Mouse (Mus musculus) neutrophil, adult 5-6 weeks (primary cell): ENCODE measurements around the gene Btbd16. TPM values are rescaled to one million over a fixed set of nuclear protein-coding genes. Genes with fewer than 3 reads are reported as not detected.
A peak's percentile ranks its signal among the peaks of the same experiment; 100 is the strongest.

Experiments used
- ATAC-seq: fragments of 151-379, 151-347 bp; 2 replicates; pipeline ENCODE4 v1.8.0; 2017; ENCODE audit warnings: mild to moderate bottlenecking, moderate TSS enrichment; ENCODE audit not compliant: insufficient number of reproducible peaks, poor library complexity, low FRiP score, severe bottlenecking; ENCODE audit errors: extremely low read depth
- total RNA-seq: library from RNA; stranded (forward); fragments of 200-1000 nt; gene quantifications from 2 replicates; pipeline ENCODE4 v1.2.3, GENCODE M21; 2017

Btbd16 gene
- total RNA-seq, 1 experiment from 2014 or later, result not detected

DNA sequence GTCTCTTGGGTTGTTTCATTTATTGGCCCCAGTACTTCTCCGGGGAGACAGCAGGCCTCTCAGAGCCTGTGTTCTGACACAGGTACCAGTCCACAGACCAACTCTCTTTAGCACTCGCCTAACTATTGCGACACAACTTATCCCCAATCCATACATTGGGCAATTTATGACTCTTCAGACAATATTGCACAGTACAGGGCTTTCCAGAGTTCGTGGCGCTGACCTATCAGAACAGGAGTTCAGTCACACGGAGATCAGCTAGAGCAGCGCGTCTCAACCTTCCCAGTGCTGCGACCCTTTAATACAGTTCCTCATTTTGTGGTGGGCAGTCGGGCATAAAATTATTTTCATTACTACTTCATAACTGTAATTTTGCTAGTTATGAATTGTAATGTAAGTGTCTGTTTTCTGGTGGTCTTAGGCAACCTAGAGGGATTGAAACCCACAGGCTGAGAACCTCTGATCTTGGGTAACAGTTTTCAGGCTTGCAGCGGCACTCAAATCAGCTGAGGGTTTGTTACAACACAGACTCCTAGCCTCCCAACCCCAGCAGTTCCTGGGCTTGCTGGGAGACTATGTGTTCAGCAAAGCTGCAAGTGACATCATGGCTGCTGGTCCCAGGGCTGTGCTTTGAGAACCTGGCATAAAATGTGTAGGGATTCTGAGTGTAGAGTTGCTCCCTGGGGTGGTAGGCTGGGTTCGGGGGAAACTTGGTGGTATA is 65.7 kb downstream of the Btbd16 start:
- no peak for ATAC-seq

DNA sequence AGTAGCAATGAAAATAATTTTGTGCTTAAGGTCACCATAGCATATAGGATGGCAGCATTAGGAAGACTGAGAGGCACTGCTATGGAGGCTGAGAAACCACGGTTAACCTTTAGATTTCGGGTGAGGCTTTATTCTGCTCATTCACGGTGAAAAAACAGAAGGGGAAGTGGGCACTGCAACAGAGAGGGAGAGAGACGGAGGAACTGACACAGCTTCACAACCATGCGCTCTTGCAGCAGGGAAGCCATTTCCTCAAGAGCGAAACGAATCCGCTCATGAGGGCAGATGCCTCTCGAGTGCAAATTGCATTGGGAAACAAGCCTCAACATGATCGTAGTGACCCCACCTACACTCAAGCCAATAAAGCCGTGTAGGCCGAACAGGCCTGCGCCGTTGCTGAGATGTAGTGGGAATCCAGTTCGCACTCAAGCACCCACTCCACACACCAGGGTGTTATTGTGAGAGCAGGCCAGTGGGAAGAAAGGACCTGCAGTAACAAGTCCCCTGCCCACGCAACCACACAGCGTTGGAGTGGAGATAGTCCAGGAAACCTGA is 73.4 kb downstream of the Btbd16 start:
- ATAC-seq, result 0 out of 2 replicates have a peak, but pooled peaks have one; percentile 56

DNA sequence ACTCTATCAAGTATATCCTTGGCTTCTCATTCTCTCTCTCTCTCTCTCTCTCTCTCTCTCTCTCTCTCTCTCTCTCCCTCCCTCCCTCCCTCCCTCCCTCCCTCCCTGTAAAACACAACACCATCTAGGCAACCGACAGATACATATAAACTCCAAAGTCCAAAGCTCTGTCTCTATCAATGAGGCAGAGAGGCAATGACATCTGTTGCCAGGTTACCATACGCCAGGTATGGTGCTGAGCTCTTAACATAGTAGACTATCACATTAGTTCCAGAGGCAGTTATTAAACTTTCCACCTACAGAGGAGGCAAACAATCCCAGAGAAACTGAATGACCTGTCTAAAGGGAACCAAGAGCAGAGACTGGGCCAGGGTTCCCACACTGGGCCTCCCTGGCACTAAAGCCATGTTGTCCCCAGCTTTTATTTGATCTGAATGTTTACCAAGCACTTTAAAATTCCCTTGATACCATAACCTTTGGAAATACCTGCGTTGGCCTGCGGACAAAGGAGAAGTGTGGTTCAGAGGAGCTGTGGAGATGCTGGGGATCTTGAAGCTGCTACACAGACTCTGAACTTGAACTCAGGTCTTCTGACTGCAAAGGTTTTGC is 80.9 kb downstream of the Btbd16 start:
- ATAC-seq, result no peak

DNA sequence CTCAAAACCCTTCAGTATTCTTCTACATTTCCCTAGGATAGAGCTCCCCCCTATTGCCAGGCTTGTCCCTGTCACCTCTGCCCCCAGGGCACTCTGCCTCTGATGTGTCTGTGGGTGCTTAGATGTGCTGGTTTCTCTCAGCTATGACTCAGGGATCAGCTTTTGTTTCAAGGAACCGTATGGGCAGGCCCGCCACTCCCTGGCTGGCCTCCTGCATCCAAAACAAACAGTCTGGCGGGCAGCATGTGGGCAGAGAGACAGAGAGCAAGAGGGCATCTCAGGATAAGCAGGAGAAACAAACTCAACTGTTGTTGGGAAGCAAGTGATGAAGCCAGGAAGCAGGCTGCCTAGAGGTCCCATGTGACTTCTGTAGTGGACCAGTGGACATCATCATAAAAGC is 81.8 kb downstream of the Btbd16 start:
- ATAC-seq, result no peak

DNA sequence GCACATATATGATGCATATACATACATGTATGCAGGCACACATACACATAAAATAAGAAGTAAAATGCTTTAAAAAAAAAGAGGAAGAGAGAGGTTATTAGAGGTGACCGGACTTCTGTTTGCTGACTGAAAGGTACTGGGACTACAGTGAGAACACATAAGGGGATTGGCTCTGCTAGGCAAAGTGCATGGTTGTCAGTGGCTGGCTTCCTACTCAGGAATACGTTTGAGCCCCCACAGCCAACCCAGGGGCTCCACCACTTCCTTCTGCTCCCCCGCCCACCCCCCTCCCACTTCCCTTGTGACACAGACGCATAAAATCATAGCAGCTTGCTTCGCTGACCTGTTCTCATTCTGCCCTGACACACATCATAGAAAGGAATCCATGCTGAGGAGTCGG is 84.1 kb downstream of the Btbd16 start:
- peak; percentile 62 for ATAC-seq

DNA sequence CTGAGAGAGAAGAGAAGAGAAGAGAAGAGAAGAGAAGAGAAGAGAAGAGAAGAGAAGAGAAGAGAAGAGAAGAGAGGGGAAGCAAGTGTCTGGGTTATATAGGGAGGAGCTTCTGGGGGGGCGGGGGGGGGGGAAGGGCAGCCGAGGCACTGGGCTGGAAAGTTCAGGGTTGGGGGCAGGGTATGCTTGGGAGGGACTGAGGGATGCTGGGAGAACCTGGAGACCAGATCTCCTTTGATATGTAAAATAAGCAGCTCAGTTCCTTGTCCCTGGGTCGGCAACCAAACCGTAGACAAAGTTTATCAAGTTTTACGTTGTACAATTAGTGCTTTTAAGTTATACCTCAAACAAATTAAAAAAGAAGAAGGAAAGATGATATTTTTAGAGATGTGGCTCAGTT is 86.1 kb downstream of the Btbd16 start:
- ATAC-seq, result no peak

DNA sequence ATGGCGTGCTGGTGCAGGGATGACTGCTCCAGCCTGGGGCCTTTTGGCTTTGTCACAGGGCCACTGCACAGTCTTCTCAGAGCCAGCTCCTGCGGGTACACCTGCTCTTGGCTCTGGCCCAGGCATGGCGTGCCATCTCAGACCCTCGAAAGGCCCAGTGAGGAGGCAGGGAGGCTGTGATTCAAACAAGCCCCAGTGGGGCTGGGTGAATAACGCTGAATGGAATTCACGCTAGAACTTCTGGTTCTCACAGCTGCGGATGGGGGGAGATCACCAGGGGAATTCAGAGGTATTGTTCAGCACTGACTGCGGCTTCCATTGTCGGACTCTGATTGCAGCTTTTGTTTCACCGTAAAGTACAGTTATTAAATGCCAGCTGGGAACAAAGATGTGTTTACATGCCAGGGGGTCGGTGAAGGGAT is 86.9 kb downstream of the Btbd16 start:
- ATAC-seq, result no peak

DNA sequence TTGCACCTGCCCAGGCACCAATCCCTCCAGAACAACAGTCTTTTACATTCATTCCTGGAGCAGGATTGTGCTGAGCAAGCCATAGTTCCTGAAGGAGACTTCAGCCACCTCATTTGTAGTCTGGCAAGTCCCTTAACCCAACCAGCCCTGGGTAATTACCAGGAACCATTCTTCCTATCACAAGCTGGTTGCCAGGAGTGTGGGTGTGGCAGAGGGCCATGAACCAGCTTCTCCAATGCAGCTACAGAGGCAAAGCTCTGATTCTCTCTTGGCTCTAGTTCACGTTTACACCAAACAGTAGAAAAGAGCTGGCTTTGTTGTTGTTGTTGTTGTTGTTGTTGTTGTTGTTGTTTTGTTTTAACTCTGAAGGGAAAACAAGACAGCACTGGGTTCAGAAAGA is 88.6 kb downstream of the Btbd16 start:
- no peak for ATAC-seq

DNA sequence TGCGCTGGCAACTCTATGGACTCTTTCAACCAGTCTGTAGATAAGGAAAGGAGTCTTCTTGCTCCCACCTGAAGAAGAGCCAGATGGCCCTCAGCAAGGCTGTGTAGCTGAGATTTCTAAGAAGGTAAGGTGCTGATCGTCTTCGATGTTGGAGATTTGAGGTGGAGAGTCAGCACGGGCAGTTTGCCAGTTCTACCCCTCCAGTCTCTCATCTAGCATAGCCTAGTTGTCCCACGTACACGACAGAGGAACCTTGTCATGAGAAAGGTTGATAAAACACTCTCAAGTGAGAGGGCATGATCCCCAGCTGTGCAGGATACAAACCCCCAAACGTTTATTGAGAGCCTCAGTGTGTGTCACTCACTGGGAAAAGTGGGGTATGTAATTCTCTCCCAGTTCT is 90.8 kb downstream of the Btbd16 start:
- ATAC-seq, result no peak

DNA sequence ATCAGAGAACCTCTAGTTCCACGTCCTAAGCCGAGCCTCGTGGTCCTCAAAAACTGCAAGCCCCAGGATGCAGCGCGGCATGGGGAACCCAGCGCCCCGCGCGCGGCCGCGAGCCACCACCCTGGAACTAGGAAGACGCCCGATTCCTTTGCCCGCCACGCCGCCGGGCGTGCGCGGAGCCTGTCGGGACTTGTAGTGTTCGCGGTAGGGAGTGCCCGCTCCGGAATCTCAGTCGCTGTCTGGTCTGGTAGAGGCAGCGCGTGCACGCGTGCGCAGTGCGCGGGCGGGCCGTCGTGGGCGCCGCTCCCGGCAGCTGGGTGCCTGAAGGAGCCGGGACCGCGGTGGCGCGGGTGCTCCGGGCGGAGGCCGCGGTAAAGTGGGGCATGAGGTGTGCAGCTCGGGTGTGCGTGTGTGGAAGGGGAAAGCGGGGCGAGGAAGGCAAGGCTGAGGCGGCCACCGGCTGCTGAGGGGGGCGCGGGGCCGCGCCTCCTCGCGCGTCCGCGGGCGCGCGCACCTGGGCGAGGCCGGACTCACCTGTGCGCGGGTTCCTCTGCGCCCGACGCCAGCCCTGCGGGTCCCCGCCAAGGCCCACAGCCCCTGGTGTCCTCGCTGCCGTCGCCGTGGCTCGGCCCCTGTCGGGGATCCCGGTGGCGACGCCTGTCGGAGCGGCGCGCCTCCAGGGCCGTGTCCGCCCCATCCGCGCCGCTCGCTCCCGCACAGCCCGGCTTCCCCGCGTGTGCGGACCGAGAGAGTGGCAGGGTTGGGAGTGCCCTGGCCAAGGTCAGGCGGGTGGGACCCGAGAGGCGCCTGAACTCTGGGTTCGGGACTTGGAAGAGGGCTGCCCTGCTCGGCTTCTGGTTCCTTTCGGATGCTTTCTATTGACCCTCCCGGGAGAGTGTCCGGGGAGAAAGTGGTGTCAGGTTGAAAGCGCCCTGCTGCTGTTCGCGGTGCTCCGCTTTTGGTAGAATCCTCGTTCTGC is 92.0 kb downstream of the Btbd16 start, which contains the start of gene Plekha1:
Plekha1 (plus strand) TSS at position 144 of the 979 bp plus-strand sequence.
- ATAC-seq, result peak; percentile 96

DNA sequence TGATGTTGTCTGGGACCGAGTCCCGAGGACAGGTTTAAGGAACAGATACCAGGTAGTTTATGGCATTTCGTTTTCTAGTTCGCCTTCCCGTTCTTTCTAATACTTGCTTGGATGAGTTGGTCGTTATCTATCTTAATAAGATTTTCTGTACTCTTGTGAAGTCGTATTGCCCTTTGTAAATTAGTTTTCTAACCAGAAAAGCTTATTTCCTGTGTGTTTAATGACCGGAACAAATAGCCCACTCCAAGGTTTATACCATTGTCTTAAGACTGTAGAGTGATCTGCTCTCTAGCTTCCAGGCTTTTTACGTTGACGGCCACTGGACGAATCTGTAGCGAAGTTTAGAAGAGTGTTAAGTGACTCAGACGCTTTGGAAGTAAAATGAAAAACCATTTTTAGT is 92.8 kb downstream of the Btbd16 start:
- no peak for ATAC-seq

DNA sequence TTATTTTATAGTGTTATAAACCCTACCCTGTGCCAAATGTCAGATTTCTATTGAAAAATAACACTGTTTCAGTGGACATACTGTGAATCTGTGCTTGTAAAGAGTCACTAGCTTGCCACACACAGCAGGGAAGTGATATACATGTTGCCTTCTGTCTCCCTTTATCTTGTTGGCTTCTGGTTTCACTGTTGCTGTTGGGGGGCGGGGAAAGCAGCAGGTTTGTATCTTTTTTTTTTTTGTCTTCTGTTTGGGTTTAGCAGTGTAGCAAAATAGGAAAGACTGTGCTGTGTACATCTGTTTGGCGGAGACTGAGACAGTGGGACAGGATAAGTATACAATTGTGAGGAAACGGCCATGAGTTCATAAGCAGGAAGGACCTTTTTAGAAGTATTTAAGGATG is 93.4 kb downstream of the Btbd16 start:
- ATAC-seq, result no peak

Other genes starting within 250 kb of the Btbd16 start
- gene Nsmce4a, start 201.0 kb upstream of the Btbd16 start, total RNA-seq, result 155 and 165 TPM in 2 replicates
- 0.35 and 1.2 TPM in 2 replicates for gene Tacc2, start 196.6 kb upstream of the Btbd16 start, total RNA-seq
- gene Plekha1, start 91.7 kb downstream of the Btbd16 start, total RNA-seq, result 50.3 and 52.4 TPM in 2 replicates
- gene Htra1, start 162.0 kb downstream of the Btbd16 start, total RNA-seq, result not detected in 2 replicates